Mouse (Mus musculus) thymus, adult 2 months (tissue): ENCODE measurements around the gene Sobp.

Source experiments
- CTCF ChIP-seq: fragments of 200-500 bp; IDR thresholded peaks from 2 replicates; pipeline ENCODE4 v1.5.1; 2012; ENCODE audit warnings: mild to moderate bottlenecking, control low read depth, low read length, moderate library complexity, borderline replicate concordance; ENCODE audit not compliant: control insufficient read depth, poor library complexity, insufficient read depth; ENCODE audit errors: extremely low read depth
- POLR2A ChIP-seq: fragments of 200-500 bp; IDR thresholded peaks from 2 replicates; pipeline ENCODE4 v1.6.1; 2012; ENCODE audit warnings: mild to moderate bottlenecking, low read length, control low read depth, moderate library complexity; ENCODE audit not compliant: control insufficient read depth, poor library complexity, insufficient read depth; ENCODE audit errors: extremely low read depth

- TF ChIP-seq POLR2A (no peak), CTCF (no peak)
Observed at GRCm38 (mm10) chr10:43053861-43054560, 120.3 kb downstream of the Sobp start.
